Mouse (Mus musculus) mesoderm, embryonic 11.5 days (tissue): Measurements from ENCODE around the gene Lrrn4.

ENCODE experiments used
- DNase-seq: peaks from one replicate; pipeline ENCODE4 v3.0.0-alpha.2; 2012; ENCODE audit warnings: low read depth, low spot score

The Lrrn4 gene

DNA sequence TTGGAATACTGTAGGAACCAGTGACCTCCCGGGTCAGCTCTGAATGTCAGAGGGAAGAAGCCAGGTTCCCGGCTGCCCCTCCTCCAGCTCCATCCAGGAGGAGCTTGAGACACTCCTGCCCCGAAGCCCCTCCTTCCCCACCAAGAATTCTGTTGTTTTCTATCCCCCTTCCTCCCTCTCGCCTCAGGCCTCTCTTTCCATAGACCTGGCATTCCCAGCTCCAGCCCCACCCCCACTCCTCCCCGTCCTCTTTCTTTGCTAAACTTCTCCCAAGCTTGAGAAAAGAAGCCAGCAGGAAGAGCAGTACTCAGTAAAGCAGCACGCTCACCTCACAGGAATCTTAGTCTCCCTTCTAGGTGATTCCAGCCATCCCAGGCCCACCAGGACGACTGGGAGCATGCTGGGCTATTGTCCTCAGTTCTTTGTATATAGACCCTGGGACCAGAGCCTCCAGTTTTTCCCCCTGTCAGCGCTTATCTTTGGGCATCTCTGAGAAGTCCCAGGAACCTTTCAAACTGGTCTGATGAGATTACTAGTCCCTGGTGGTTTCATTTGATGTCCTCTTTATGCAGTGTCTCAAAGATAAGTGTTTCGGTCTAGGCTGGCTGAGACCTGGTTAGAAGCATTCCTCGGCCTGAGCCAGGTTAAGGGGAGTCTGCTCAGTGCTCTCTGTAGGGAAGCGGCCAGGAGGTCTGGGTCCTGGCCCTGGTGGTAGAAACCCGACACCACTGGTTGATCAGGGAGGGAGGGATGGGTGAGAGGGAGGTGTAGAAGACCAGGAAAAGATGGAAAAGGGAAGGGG lies at the start of gene Lrrn4:
Gene Lrrn4, minus strand, starts transcription at position 48 of the 802 bp plus-strand sequence.
- DNase-seq: no peak

DNA sequence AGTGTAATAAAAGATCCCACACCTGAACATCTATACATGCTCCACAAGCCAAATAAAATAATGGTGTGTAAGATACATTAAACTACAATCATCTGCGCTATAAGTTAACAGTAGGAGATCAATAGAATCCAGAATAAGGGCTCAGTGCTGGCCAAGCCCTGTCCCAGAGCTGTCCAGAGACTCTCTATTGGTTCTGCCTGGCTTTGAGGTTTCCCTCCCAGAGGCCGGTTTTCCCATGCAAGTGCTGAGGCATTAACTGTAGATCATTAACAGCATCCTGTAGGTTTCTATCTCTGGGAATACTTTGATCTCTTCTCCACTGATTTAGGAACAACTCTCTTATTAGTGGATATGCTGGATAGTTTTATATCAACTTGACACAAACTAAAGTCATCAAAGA lies 48.3 kb upstream of the Lrrn4 start:
- DNase-seq: no peak

DNA sequence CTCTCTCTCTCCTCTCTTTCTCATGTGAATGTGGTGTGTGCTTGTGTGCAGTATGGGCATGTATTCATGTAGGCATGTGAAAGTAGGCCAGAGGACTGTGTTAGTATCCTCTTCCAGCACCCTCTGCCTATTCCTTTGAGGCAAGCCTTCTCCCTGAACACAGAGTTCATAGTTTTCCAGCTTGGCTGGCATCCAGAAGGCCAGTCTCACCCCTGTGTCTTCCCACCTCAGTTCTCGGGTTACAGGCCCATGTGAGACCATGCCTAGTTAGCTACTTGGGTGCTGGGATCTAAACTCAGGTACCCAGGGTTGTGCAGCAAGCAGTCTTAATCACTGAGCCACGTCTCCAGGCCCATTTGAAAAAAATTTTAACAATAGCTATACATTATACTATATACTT lies 47.2 kb upstream of the Lrrn4 start:
- no peak for DNase-seq

DNA sequence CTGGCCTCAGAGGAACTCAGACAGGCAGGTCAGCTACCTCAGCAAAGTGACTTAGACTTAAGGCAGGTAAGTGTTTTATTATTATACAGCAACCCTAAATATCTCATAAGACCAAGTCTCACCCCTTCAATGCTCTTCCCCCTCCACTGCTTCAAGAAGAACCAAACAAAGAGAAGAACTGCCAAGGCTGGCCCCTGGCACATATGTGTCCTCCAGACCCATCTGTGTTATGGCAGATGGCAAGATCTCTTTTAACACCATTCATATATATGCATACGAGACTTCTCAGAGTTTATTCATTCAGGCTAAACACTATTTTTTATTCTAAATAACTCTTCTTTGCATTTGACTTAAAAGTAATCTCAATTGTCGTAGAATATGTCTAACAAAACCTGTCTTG lies 46.6 kb upstream of the Lrrn4 start:
- DNase-seq: no peak

DNA sequence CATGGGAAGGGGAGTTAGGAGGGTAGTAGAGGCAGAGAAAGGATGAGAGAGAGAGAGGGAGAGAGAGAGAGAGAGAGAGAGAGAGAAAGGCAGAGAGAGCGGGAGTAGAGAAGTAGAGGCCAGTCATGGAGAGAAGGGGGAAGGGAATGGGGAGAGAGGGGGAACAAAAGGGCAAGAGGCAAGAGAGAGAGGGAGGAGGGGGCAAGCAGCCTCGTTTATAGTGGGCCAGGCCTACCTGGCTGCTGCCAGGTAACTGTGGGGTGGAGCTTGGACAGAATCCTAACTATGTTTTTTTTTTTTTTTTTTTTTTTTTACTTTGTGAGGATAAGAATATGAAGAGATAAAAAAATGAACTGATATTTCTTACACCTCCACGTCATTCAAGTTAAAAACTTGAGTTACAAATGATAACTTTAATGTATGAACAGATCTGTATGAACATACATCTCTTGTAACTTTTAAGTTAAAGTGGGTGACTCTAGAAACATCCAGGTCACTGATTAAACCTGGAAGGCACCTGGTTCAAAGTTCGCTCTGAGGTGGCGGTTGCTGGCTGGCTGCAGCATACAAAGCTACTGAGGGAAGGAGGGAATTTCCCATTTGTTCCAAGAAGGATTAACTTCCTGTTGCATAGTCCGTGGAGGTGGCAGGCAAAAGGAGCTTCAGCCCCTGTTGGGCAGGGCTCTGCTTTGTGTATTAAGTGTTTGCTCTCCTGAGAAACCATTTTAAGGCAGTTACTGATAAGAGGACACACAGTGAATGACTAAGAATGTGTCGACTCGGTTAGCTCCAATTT lies 42.8 kb upstream of the Lrrn4 start:
- DNase-seq: no peak

DNA sequence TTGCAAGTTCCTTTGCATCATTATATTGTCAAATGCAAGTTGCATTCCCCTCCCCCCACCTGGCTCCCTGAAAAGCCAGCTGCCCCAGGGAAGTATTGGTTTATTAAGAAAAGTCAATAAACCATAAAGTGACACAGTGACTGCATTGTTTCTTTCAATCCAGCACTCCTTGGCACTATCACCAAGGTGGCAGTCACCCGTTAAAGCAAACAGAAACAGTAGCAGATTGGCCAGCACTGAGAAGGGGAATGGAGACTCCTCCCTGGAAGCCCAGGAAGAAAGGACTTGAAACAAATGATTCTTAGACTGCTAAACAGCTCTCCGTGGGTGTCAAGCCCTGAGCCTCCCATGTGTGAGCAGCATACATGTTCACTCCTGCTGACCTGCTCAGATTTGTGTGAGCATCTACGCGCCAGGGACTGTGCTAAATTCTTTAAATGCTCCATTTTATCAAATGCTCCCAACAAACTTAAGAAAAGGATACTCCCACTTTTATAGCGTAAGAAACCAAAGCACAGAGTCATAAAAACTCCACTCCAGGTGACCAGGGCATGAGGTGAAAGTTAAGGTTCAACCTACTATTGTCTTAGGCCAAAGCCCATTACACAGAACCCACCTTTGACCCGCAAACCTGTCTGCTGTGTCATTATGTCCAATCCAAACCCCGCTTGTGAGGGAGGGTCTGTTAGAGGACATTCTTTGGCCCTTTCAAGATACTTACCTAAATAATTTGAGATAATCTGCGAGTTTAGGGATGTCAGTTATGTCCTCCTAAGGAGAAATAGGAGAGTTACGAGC lies 41.6 kb upstream of the Lrrn4 start:
- no peak for DNase-seq

DNA sequence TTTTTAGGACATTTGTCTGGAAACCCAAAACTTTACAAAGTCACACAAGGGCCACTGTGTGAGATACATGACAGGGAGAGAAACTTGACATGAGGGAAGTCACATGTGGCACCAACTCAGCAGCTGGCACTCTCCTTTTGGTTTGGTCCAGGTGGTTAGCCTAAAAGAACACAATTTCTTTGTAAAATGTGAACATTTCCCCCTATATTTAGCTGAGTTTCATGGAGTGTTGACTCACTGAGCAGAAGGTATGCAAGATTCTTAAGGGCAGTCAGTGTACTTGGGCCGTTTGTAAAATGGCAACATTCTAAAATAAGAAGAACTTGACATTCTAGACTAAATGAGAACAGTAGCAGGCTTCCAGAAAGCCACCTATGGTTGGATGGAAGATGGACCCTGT lies 34.1 kb upstream of the Lrrn4 start:
- DNase-seq: no peak

DNA sequence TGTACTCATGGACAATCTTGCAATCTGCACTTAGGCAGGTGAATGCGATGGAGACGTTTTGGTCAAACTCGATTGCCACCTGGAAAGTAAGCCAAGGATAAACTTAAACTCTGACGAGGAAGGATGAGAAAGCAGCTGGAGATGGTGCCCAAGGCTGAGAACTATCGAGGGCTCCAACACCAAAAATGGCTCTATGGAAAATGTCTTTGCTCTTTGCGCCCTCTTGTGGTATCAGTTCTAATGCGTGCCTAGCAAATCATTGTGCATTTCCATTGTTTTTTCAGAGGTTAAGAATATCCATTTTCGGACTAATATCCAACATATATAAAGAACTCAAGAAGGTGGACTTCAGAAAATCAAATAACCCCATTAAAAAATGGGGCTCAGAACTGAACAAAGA lies 26.1 kb upstream of the Lrrn4 start:
- peak; percentile 60 for DNase-seq

DNA sequence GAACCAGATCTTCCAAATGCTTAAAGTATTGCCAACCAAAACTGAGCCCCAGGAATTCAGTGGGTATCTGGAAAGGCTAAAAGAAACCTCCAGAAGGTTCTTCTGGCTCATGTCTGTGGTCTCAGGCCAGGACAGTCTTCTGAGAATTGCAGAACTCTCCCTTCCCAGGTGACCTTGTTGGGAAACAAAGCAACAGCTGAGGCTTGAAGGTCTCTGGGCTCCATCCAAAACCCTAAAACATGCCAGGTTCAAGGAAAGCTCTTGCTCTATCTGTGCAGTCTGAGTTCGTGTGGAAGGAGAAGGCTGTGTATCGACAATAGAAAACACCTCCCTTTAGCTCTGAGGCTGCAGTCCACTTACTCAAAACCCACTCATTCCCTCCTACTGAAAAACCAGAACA lies 24.3 kb upstream of the Lrrn4 start:
- no peak for DNase-seq

DNA sequence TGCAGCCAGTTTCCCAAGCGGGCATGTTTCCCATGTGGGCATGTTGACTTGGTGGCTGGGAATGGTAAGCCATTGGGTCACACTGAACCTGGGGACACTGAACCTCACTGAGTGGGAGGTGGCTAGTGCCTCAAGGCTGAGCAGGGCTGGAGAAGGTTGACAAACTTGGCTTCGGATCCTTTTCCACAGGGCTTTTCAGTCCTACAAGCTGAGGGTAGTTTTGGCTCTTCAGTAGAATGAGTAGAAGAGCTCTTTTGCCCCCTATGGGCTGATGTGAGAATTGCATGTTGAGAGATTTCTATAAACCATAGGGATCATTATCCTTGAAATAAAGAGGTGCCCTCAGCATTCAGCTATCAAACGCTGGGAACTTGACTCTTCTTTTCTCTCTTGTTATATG lies 22.8 kb upstream of the Lrrn4 start:
- peak; percentile 73 for DNase-seq

DNA sequence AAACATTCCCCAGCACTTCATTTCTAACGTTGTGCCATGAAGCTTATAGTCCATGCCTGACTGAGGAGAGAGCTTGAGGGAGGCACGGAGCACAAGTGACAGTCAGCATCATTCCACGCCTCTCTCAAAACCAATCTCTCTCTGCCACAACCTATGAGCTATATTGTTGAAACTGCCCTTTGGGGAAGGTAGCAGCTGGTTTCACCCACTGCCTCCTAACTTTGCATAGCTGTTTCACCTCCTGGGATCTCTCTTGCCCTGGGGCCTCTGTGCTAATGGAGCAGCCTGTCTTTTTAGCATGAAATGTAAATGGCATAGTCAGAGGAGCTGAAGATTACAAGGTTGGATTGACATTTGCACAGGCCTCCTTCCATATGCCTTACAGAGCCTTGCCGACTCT lies 21.4 kb upstream of the Lrrn4 start:
- DNase-seq: no peak

DNA sequence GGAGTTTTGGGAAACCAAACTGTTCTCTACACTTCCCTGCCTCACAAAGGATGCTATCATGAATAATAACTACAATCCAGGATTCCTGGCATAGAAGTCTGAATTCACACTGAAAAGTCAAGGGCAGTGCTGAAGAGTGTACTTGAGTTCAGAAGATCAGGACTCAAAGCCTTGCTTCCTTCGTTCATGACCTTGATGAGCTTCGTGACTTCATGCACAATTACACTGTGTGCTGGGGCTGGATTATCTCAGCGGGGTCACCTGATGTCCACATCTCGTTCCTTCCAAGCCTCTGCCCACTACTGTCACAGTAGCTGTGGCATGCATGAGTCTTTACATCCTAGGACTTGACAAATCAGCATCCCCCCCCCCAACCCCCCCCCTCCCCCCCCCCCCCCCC lies 20.9 kb upstream of the Lrrn4 start:
- DNase-seq: no peak

DNA sequence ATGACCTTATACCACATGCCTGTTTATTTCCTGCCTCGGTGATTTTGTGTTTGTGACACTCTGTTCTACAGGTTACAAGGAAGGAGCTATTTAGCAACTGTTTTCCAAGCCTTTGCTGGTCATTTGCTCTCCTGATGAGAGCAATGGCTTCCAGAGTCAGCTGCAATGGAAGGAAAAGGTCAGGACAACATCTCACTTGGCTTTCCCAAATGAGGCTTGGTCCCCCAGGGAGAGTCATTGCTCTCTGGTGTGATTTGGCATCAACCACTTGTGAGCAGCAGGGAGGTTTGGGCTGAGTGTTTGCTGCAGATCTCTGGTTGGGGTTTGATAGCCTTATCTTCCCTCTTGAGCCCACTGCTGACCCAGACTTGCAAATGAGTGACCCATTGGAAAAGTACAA lies 19.9 kb upstream of the Lrrn4 start:
- no peak for DNase-seq

DNA sequence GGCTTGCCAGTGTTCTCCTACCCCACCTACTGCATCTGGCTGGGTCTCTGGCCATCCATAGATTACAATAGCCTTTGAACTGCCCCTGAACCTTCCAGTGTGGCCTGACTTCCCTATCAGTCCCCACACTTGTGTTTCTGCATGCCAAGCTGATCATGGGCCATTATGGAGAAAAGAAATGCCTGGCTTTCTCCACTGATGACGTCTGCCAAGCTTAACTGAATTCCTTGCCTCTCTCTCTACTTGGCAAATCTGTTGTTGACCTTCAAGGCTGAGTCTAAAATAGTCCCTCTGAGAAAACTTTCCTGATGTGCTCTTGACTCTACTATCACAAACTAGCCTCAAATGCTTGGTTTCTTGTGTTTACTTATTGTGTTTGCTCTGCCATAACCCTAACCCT lies 17.5 kb upstream of the Lrrn4 start:
- DNase-seq: no peak

DNA sequence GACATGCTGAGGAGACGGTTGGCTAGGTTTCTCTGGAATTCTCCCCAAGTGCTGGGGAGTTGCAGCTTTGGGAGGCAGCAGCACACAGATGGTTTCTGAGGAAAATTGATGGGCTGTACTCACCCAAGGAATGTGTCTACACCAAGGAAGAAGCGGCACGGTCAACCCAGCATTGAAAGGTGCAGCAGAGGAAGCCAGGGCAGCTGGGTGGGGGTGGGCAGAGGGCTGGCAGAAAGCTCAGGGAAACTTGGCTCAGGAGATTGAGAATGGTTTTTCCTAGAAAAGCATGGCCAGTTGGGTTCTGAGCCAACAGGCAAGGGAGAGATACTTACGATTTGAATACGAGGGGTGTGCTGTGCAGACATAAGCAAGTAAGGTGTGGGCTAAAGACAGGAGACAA lies 13.1 kb upstream of the Lrrn4 start:
- DNase-seq: no peak

DNA sequence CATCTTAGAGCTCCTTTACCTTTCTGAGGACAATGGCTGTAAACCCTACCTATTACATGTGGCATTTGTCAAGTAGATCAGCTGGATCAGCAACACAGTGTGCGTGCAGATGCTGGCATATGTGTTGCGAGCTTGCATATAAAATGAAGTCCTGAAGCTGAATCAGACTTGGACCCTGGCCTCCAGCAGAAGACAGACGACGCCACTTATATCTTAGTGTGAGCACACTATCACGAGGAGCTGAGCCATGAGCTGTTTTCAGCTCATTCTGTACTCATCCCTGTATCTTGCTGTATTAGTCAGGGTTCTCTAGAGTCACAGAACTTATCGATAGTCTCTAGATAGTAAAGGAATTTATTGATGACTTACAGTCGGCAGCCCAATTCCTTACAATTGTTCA lies 4.6 kb upstream of the Lrrn4 start:
- no peak for DNase-seq

DNA sequence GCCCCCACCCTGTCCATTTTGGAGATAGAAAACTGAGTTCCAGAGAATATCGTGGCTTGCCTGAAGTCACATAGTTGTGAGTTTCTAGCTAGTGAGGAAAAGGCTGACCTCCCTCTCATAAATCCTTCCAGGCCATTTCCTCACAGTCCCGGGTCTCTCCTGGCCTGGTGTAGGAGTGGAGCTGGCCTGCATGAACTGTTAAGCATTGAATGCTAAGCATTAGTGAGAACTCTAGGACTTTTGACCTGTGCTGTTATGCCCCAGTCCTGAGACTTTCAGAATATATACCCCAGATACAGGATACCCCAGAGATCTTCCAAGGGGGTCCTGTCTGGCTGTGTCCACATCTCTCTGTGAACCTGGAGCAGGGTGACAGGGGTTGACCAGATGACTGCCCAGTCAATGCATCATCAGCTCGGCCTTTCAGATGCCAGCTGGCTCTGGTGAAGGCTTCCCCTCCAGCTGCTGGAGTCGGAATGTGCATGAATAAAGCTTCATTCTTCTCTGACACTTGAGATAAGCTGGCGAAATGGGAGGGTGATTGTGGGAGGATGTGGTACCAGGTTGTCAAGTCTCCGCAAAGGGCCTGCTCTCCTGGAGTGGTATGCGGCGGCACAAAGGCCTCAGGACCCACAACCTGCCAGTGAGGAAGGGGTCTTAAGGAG lies 3.7 kb upstream of the Lrrn4 start:
- DNase-seq: peak; percentile 31

DNA sequence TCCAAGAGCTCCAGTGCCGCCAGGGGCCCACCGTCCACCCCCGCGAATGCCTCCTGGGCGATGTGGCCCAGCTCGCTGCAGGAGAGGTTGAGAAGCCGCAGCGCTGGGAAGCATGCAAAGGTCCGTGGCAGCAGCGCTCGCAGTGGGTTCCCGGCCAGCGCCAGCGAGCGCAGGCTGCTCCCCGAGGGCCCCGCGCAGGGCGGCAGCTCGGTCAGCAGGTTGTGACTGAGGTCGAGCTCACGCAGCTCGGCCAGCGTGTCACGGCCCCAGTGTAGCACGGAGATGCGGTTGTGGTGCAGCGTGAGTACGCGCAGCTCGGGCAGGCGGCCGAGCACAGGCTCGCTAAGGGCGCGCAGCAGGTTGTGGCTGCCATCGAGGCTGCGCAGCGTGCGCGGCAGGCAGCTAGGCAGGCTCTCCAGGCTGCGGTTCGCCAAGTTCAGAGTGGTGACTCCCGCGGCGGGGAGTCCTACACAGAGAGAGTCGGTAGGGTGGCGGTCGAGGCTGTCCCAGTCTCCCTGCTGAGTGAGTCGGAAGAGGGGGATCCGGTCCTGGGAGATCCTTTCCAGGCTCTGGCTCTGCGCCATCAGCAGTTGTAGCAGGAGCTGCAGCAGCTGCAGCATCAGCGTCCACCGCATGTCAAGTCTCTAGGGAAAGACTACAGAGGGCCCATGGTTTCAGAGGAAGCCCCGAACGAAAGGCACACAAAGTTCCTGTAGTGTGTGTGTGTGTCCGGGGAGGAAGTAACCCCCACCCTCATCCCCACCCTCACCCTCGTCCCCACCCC lies 1.2 kb downstream of the Lrrn4 start:
- peak; percentile 50 for DNase-seq

DNA sequence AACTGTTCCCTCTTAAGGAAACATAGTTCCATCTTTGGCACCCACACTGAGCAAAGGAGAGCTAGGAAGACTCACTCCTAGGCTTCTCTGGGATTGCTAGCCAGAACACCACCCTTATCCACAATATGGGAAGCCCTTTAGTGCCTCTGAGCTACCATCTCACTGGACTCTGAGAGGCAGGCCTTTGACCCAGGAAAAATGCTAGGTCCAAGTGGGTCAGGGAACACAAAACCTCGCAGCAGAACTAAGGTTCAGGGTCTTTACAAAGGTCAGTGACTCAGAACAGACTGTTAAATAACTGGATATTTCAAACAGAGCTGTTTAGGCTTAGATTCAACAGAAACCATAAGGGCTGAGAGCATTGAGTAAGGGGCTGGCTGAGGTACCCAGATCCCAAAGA lies 3.7 kb downstream of the Lrrn4 start:
- no peak for DNase-seq

DNA sequence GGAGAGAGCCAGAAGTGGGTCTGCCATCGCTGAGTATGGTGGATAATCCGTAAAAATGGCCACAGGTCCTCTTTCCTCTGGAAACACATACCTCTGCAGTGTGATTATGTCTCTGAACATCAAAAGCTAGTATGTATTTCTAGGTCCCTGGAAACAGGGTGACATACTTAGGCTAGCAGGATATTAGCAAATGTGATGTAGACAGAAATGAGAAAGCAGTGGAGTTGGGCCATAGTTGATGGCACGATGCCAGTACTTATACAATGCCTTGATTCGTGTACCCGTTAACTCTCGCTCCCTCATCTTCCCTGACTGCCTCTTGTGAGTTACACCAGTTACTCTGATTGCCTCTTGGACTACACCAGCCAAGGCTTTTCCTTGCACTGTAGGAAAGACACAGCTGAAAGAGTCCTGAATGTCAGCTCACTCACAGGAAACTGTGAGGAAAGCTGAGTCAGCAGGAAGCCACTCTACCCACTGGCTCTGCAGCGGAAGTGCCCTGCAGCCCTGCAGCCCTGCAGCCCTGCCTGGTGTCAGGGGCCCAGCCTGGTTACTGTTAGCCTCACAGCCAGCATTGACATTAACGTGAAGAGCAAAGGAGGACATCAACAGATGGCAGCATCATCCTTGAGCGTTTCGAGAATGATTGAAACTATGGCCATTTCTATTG lies 6.9 kb downstream of the Lrrn4 start:
- no peak for DNase-seq
